Mouse (Mus musculus) liver, embryonic 14.5 days (tissue): ENCODE results near the gene Prm1.

ENCODE experiments used
- CTCF ChIP-seq: IDR thresholded peaks from 2 replicates; pipeline ENCODE4 v1.5.1; 2016; ENCODE audit warnings: antibody characterized with exemption, low read depth, control low read depth
- EP300 ChIP-seq: IDR thresholded peaks from 2 replicates; pipeline ENCODE4 v1.6.1; 2016; ENCODE audit warnings: antibody characterized with exemption, low read depth

DNA sequence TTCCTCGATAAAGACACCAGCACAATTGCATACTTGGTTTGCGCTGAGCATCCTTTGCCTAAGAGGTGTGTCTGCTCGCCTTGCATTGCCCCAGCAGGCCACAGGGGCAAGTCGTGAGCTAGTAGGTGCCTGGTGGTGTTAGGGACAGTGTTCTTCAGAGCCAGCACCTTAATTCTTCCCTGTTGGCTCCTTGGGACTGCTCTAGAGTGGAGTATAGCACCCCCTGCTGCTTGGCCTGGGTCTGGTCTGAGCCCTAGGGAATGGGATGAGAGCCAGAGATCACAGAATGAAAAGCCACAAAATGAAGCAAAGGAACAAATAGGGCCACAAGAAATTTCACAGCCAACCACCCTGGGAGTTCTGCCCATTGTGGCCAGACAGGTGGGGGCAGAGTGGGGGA lies 40.9 kb upstream of the Prm1 start:
- no peak for TF ChIP-seq EP300
- peak; percentile 73 for TF ChIP-seq CTCF
